8 mouse cellular contexts compared by ENCODE assay signal in the genomic region with DNA sequence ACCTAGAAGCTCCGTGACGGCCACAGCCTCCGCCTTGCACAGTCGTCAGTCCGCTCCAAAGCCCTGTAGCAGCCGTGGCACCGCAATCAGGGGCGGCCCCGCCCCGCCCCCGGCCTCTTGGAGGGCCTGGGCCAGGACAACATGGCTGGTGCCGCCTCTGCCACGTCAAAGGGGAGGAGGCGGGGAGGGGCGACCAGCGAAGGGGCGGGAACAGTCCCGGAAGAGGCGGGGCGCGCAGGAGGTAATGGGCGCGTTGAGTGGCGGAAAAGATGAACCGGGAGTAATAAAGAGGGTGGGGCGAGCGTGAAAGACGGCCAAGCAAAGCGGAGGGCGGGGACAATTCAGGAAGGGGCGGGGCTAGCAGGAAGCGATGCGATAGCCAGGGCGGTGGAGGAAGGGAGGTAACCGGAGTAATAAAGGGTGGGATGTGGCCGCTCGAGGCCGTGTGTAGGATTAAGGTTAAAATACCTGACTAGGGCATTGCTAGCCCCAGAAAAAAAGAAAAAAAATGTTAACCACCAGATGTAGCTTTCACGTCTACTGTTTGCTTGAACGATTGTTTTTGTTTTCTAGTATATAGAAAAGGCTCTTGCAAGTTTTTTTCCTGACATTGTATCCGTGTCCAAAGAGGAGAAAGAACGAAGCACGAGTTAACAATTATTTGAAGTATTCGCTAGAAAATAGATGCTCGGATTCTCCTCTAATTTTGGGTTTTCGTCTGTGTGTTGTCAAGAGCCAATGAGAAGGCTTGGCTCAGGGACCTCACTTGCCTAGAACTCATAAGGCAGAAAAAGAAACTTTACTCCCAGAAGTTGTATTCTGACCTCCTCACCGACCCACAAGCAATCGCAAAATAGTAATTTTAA. TPM values are rescaled to one million over a fixed set of nuclear protein-coding genes. Genes with fewer than 3 reads are reported as not detected.
DNase-seq lines count a peak whose midpoint lies in the region; ATAC-seq lines count a peak whose summit lies in the region.

Sec23a (minus strand) TSS at position 174 of the 866 bp plus-strand sequence.

- no peaks in the 10 kb centered on the region for H3K27me3 ChIP-seq in hindbrain, embryonic 11.5 days (ENCODE audit: control insufficient read depth, insufficient read depth, low read length)

- H3K4me2 ChIP-seq in hindbrain, embryonic 11.5 days (replicated peaks; ENCODE audit: low read depth, low read length), result peak within 1 kb of the TSS; percentile 58

- DNase-seq in MN1 (ENCODE audit: low spot score), result peak; percentile 98
- peak; percentile 99 for DNase-seq in cerebellum, adult 9-10 months
- DNase-seq in frontal cortex, adult 2 months (ENCODE audit: extremely low spot score in 1 of 2, low spot score in 1 of 2), result peak; percentile 96 to 98
- peak; percentile 98 for DNase-seq in hindbrain, embryonic 11.5 days (ENCODE audit: low spot score)
- DNase-seq in layer of hippocampus, postnatal 10 days (ENCODE audit: low spot score in 2 of 2), result peak; percentile 96 to 97
- DNase-seq in lung, postnatal 10 days, result peak; percentile 100
- peak; percentile 99 for DNase-seq in ovary, postnatal 36 days (ENCODE audit: low spot score)
- DNase-seq in thymus, postnatal 25 days, result peak; percentile 99

- H3K4me1 ChIP-seq in hindbrain, embryonic 11.5 days (replicated peaks; ENCODE audit: control insufficient read depth, insufficient read depth, low read length), result no peaks in the 10 kb centered on the region

- peak; percentile 98 for ATAC-seq in hindbrain, embryonic 11.5 days (ENCODE audit: low FRiP score)

- H3K9ac ChIP-seq in hindbrain, embryonic 11.5 days (ENCODE audit: low read depth, low read length), result peak within 1 kb of the TSS; percentile 80

- H3K4me3 ChIP-seq in hindbrain, embryonic 11.5 days (ENCODE audit: low read depth, low read length), result peak within 1 kb of the TSS; percentile 81

- 1% methylated on average over 46 of the region's 48 CpGs for WGBS in hindbrain, embryonic 11.5 days

- H3K27ac ChIP-seq in hindbrain, embryonic 11.5 days (ENCODE audit: low read depth, low read length), result peak within 1 kb of the TSS; percentile 85

- H3K36me3 ChIP-seq in hindbrain, embryonic 11.5 days (ENCODE audit: control insufficient read depth, insufficient read depth, low read length), result no peaks in the 10 kb centered on the region

- H3K9me3 ChIP-seq in hindbrain, embryonic 11.5 days (ENCODE audit: control insufficient read depth, low read length), result no peaks in the 10 kb centered on the region

RNA-seq across cellular contexts. Expression of gene Sec23a, which starts in this region (rescaled TPM):
- polyA plus RNA-seq in frontal cortex, adult 2 months (2012; rRNA removed), result 46.1 and 53.5 TPM in 2 replicates
- polyA plus RNA-seq in hindbrain, embryonic 11.5 days (2014; fragmentation: Nextera tagmentation; extraction: Ambion mirVana), result 91.5 and 106 TPM in 2 replicates
- total RNA-seq in layer of hippocampus, postnatal 10 days (2021), result 100 to 1,000 TPM; 125 to 134 TPM

Comparison
In these comparisons a context has a peak if more than half of its experiments do, and no peak if none do; other contexts are left out.
1. Peak in every context shown above with its lines: DNase-seq, ATAC-seq, H3K4me3 ChIP-seq and H3K27ac ChIP-seq.